Mouse (Mus musculus) spleen, postnatal 4 days (tissue): Measurements from ENCODE around the gene Rab19.
"Not testable (repeated sequence)": the region's sequence is repeated elsewhere in the genome, so short reads cannot be mapped to it uniquely, and the experiment has no call there.

ENCODE experiments used
- DNase-seq, 2 experiments: peaks; one replicate each; pipeline ENCODE4 v3.0.0; 2022; ENCODE audit warnings: low spot score in 2 of 2

Gene Rab19

DNA sequence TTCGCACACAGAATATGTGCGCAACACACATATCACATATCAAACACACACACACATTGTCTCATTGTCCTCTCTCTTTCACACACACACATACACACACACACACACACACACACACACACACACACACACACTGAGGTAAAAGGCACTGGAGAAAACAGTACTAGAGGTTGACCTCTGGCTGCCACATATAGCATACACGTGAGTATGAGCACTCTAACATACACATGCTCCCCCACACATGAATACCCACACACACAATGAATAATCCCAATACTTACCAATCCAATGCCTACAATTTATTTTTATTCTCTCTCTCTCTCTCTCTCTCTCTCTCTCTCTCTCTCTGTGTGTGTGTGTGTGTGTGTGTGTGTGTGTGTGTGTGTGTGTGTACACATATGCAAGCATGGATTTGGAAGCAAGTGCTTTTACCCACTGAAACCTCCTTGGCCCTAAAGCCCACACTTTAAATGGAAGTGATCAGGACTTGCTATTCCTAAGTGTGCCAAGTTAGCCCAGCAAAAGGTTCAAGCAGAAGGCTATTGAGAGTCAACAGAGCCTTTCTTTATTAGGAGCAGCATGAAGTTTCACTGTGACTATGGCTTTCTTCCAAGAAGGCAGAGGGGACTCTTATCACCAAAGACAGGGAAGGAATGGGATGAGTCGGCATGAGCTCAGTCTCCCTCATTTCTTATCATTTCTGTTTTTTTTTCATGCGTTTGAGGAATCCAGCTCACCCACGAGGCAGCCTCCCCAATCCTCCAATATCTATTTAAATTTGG is 48.2 kb downstream of the Rab19 start:
- peak in 1 of 2 experiments; percentile 49 for DNase-seq

DNA sequence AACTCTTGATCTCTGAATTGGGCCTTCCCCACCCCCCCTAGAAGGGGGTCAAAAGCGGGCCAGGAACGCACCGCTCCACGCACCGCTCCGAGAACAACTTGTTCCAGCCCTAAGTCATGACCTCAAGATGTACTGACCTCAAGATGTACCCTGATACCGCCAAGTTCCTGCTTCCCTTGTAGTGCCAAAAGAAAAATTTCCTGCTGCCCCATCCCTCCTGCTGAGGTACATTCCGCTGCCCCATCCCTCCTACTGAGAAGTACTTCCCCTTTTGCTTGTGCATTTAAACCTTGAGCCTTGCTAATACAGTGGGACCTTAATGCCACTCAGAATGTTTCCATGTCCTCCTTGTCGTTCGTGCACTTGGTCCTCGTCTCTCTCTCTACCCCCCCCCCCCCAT is 49.7 kb downstream of the Rab19 start:
- no peak for DNase-seq

DNA sequence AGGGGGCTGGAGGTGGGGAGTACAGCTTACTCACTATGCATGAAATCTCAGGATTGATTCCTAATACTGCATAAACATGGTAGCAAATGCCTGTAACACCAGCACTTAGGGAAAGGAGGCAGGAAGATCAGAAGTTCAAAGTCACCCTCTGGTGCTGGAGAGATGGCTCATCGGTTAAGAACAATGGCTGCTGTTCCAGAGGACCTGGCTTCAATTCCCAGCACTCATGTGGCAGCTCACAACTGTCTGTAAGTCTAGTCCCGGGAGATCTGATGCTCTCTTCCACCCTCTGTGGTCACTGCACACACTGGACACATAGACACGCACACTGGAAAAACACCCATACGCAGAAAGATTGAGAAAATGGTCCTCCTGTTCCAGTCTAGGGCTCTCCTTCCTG is 52.2 kb downstream of the Rab19 start:
- no peak for DNase-seq

DNA sequence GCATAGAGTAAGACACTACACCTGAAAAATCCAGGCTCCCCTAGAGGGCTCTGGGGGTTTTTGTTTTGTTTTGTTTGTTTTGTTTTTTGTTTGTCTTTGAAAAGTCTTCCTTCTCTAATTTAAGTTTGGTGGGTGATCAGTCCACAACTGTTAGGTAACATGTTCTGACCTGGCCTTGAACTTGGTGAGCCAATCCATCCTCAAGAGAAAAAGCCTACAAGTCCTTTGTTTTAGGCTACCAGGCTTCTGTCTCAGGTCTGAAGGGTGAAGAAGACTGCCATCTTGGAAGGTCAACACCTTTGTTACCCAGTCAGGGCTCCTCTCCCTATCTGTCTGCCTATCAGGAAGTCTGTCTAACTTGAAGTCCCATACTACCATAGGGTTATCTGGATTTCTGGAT is 52.7 kb downstream of the Rab19 start:
- no peak for DNase-seq

DNA sequence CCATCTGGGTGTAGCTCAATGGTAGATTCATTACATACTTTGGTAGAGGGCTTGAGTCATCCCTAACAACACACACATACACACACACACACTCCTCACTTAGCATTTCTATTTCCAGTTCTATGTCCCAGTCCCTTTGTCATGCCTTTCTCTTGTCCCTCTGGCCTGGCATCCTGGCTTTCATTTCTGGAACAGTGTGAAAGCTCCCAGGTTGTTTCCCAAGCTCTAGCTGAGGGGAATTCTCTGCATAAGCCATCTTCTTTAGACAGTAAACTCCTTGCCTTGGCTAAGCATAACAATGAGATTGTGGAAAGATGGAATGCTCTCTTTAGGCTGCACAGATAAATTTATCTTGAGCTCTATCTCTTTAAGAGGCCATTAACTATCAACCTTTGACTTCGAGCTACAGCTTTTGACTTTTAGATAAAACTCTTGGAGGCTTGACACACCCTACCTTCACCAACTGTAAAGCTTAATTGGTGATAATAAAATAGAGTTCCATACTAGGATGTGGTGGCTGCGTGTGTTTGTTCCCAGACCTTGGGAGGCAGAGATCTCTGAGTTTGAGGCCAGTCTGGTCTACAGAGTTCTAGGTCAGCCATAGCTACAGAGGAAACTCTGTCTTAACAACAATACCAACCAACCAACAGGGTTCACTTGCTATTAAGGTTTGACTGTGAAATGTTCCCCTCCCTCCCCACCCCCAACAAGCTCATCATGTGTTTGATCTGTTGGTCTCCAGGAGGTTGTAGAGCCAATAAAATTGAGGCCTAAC is 53.3 kb downstream of the Rab19 start:
- DNase-seq: no peak

DNA sequence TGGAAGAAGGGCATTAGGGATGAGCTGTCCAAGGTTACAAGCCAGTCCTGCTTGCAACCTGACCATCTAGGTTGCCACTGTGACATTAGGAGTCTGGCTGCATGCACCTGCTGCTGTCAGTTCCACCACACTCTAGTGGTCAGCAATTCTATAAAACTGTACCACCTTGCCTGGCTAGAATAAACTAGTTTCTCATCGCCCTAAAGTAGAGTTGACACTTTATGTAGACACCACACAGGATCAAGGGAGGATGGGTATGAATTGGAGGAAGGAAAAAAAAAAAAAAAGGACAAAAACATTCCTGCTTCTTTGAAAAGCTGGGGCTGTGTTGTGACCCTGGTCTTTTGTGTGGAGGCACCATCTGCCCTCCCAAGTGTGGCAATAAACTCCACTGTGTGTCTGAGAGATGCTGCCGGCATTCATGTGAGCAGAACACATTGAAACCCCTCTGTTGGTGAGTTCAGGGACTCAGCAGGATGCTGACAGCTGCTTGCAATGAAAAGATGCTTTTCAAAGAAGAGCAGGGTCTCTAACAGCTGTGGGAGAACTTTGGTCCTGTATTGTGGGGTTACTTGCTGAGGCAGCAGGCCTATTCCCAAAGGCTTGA is 54.0 kb downstream of the Rab19 start:
- DNase-seq: no peak

DNA sequence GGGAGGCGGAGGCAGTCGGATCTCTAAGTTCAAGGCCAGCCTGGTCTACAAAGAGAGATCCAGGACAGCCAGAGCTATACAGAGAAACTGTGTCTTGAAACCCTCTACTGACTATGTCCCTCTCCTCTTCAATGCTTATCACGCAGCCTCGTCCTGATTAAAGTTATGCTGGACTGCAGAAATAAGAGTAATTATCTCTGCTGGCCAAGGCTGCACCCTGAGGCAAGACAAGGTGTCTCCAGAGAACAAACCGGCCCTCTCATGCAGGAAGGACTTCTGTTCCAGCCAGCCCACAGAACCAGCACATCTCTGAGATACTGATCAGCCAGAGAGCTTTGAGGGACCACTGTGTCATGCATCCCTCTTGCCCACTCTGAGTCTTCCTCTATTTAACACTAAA is 54.9 kb downstream of the Rab19 start:
- DNase-seq: no peak

DNA sequence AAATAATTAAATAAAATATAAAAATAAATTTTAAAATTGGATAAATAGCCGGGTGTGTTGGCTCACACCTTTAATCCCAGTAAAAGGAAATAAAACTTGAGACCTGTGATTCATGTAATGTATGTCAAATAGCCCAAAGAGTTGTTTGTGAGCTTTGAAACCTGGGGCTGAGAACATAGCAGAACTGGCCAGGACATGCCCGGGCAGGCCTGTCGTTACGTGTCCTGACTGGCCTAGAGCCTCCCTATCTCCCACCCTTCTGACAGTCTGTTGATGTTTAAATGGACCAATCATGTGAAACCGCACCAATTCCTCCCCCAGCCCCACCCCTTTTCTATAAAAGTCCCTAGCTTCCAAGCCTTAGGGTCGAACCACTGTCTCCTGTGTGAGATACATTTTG is 56.5 kb downstream of the Rab19 start:
- not testable (repeated sequence) for DNase-seq
